Mouse (Mus musculus) E14TG2a.4 (cell line): ENCODE measurements at regions not wholly inside any gene's neighbourhood (a gene's known extent, or its start where the extent isn't known, plus 50 kb on each side); places are given as distances from the start of the nearest gene placed in this dataset.

Experiments used
- CTCF ChIP-seq: conservative IDR thresholded peaks from 2 replicates; pipeline ENCODE4 v1.5.1; 2014; ENCODE audit warnings: low read length
- NANOG ChIP-seq: IDR thresholded peaks from 2 replicates; pipeline ENCODE4 v1.6.1; 2014; ENCODE audit warnings: borderline replicate concordance, low read length, mixed read lengths
- POU5F1 ChIP-seq: IDR thresholded peaks from 2 replicates; pipeline ENCODE4 v1.6.1; 2014; ENCODE audit warnings: low read length, borderline replicate concordance

GRCm38 (mm10) chr8:117903052-117903451, 101.3 kb upstream of the Mphosph6 start:
- no peak for TF ChIP-seq CTCF
- no peak for TF ChIP-seq POU5F1
- TF ChIP-seq NANOG = no peak
